Mouse (Mus musculus) hindbrain, embryonic 11.5 days (tissue): Measurements from ENCODE around the gene Mrap. TPM values are rescaled to one million over a fixed set of nuclear protein-coding genes. Genes with fewer than 3 reads are reported as not detected.
A peak's percentile ranks its signal among the peaks of the same experiment; 100 is the strongest.

Experiments used
- ATAC-seq: fragments of 200-750 bp; cut with Nextera tagmentation; 2 replicates; pipeline ENCODE4 v1.8.0; 2017; ENCODE audit warnings: mild to moderate bottlenecking, moderate TSS enrichment, moderate library complexity; ENCODE audit not compliant: low FRiP score
- DNase-seq: peaks from one replicate; pipeline ENCODE4 v3.0.0-alpha.2; 2015; ENCODE audit warnings: low spot score
- H3K27ac ChIP-seq: fragments of 300-500 bp; sonication (generic); 2 replicates; pipeline ENCODE4 v1.5.1; 2014; ENCODE audit warnings: mild to moderate bottlenecking, low read depth, low read length
- H3K27me3 ChIP-seq: fragments of 300-500 bp; sonication (generic); 2 replicates; pipeline ENCODE4 v1.6.1; 2014; ENCODE audit warnings: mild to moderate bottlenecking, low read length, moderate library complexity, mixed read lengths; ENCODE audit not compliant: control insufficient read depth, insufficient read depth
- H3K36me3 ChIP-seq: fragments of 300-500 bp; sonication (generic); 2 replicates; pipeline ENCODE4 v1.6.1; 2014; ENCODE audit warnings: mild to moderate bottlenecking, low read length, moderate library complexity, mixed read lengths; ENCODE audit not compliant: control insufficient read depth, insufficient read depth
- H3K4me1 ChIP-seq: fragments of 300-500 bp; sonication (generic); replicated peaks from 2 replicates; pipeline ENCODE4 v1.6.1; 2014; ENCODE audit warnings: low read length, mixed read lengths; ENCODE audit not compliant: control insufficient read depth, insufficient read depth
- H3K4me2 ChIP-seq: fragments of 300-500 bp; sonication (generic); replicated peaks from 2 replicates; pipeline ENCODE4 v1.6.1; 2014; ENCODE audit warnings: mild to moderate bottlenecking, low read depth, low read length
- H3K4me3 ChIP-seq: fragments of 300-500 bp; sonication (generic); 2 replicates; pipeline ENCODE4 v1.5.1; 2014; ENCODE audit warnings: low read depth, low read length
- H3K9ac ChIP-seq: fragments of 300-500 bp; sonication (generic); 2 replicates; pipeline ENCODE4 v1.6.1; 2014; ENCODE audit warnings: low read depth, low read length
- H3K9me3 ChIP-seq: fragments of 300-500 bp; sonication (generic); 2 replicates; pipeline ENCODE4 v1.6.1; 2016; ENCODE audit warnings: low read length; ENCODE audit not compliant: control insufficient read depth
- WGBS: fragments of 180-500 bp; shearing (Covaris S2); extraction: QIAGEN DNeasy Blood & Tissue Kit; methylation state at CpG from one replicate; pipeline ENCODE4 v1.1.7; 2014; 5-methylcytosine and 5-hydroxymethylcytosine counted together
- polyA plus RNA-seq: library from polyadenylated mRNA; unstranded; fragments of >200 nt; fragmentation: Nextera tagmentation; extraction: Ambion mirVana; gene quantifications from 2 replicates; pipeline ENCODE4 v1.2.1, GENCODE M21; 2014

Gene Mrap
- polyA plus RNA-seq, 1 experiment from 2014 or later: 0.43 TPM

- 96% methylated on average over 12 of the region's 12 CpGs for WGBS
These were observed 36.2 kb downstream of the Mrap start for GRCm38 (mm10) chr16:90774216-90774615.

GRCm38 (mm10) chr16:90774646-90775045 is 36.6 kb downstream of the Mrap start:
- ATAC-seq (no peak), DNase-seq (no peak)
- 92% methylated on average over 6 of the region's 6 CpGs for WGBS
- Histone ChIP-seq H3K4me2 (no peak overlapping the region), H3K27ac (no peak overlapping the region), H3K4me1 (no peaks in the 10 kb centered on the region), H3K4me3 (no peak overlapping the region), H3K36me3 (no peaks in the 10 kb centered on the region), H3K27me3 (no peaks in the 10 kb centered on the region), H3K9ac (no peak overlapping the region), H3K9me3 (no peaks in the 10 kb centered on the region)

More at GRCm38 (mm10) chr16:90774216-90774615, 36.2 kb downstream of the Mrap start:
- Histone ChIP-seq H3K4me3 (no peak overlapping the region), H3K9me3 (no peaks in the 10 kb centered on the region), H3K27ac (no peak overlapping the region), H3K4me1 (no peaks in the 10 kb centered on the region), H3K4me2 (no peak overlapping the region), H3K9ac (no peak overlapping the region), H3K27me3 (no peaks in the 10 kb centered on the region), H3K36me3 (peaks cover 2% of the 10 kb centered on the region)
- ATAC-seq (no peak), DNase-seq (no peak)

- DNase-seq (no peak), ATAC-seq (no peak)
- Histone ChIP-seq H3K4me3 (no peak overlapping the region), H3K4me2 (no peak overlapping the region), H3K4me1 (no peaks in the 10 kb centered on the region), H3K9ac (no peak overlapping the region), H3K27ac (no peak overlapping the region), H3K9me3 (no peaks in the 10 kb centered on the region), H3K36me3 (no peaks in the 10 kb centered on the region), H3K27me3 (no peaks in the 10 kb centered on the region)
- WGBS: 85% methylated on average over 10 of the region's 10 CpGs
These were observed 38.0 kb downstream of the Mrap start for GRCm38 (mm10) chr16:90775946-90776520.

- Histone ChIP-seq H3K4me3 (no peak overlapping the region), H3K27me3 (no peaks in the 10 kb centered on the region), H3K4me2 (no peak overlapping the region), H3K36me3 (no peaks in the 10 kb centered on the region), H3K4me1 (no peaks in the 10 kb centered on the region), H3K9ac (no peak overlapping the region), H3K9me3 (no peaks in the 10 kb centered on the region), H3K27ac (no peak overlapping the region)
- ATAC-seq (peak; percentile 45; the same call in 1 of the 2 replicates), DNase-seq (peak; percentile 14)
- WGBS: 69% methylated on average over 11 of the region's 11 CpGs
These were observed 41.8 kb downstream of the Mrap start for GRCm38 (mm10) chr16:90779783-90780182.

- no peaks in the 10 kb centered on the region for H3K27me3 ChIP-seq
- no peak overlapping the region for H3K4me3 ChIP-seq
- ATAC-seq (no peak), DNase-seq (no peak)
- no peaks in the 10 kb centered on the region for H3K9me3 ChIP-seq
- peaks cover 6% of the 10 kb centered on the region; the same call in 1 of the 2 replicates for H3K36me3 ChIP-seq
- H3K9ac ChIP-seq: no peak overlapping the region
- 93% methylated on average over 11 of the region's 11 CpGs for WGBS
- H3K4me1 ChIP-seq: no peaks in the 10 kb centered on the region
- H3K4me2 ChIP-seq: no peak overlapping the region
- no peak overlapping the region for H3K27ac ChIP-seq
These were observed 45.3 kb downstream of the Mrap start for GRCm38 (mm10) chr16:90783302-90783701.

GRCm38 (mm10) chr16:90785257-90785656 is 47.2 kb downstream of the Mrap start:
- H3K36me3 ChIP-seq: peaks cover 9% of the 10 kb centered on the region; the same call in 1 of the 2 replicates
- no peak overlapping the region for H3K9ac ChIP-seq
- DNase-seq: no peak
- no peak overlapping the region for H3K27ac ChIP-seq
- H3K9me3 ChIP-seq: no peaks in the 10 kb centered on the region
- 96% methylated on average over 4 of the region's 4 CpGs for WGBS
- H3K4me1 ChIP-seq: no peaks in the 10 kb centered on the region
- no peak for ATAC-seq
- H3K4me3 ChIP-seq: no peak overlapping the region
- H3K4me2 ChIP-seq: no peak overlapping the region
- H3K27me3 ChIP-seq: no peaks in the 10 kb centered on the region

GRCm38 (mm10) chr16:90788580-90788979 is 50.6 kb downstream of the Mrap start:
- Histone ChIP-seq H3K4me2 (no peak overlapping the region), H3K27me3 (no peaks in the 10 kb centered on the region), H3K27ac (no peak overlapping the region), H3K4me3 (no peak overlapping the region), H3K4me1 (no peaks in the 10 kb centered on the region), H3K36me3 (peaks cover 9% of the 10 kb centered on the region; the same call in 1 of the 2 replicates), H3K9ac (no peak overlapping the region), H3K9me3 (no peaks in the 10 kb centered on the region)
- WGBS: 92% methylated on average over 6 of the region's 6 CpGs
- no peak for DNase-seq
- no peak for ATAC-seq

GRCm38 (mm10) chr16:90790946-90791345 is 52.9 kb downstream of the Mrap start:
- Histone ChIP-seq H3K4me2 (no peak overlapping the region), H3K9ac (no peak overlapping the region), H3K4me1 (no peaks in the 10 kb centered on the region), H3K4me3 (no peak overlapping the region), H3K36me3 (peaks cover 7% of the 10 kb centered on the region; the same call in 1 of the 2 replicates), H3K27me3 (no peaks in the 10 kb centered on the region), H3K27ac (no peak overlapping the region), H3K9me3 (no peaks in the 10 kb centered on the region)
- 91% methylated on average over 6 of the region's 6 CpGs for WGBS
- ATAC-seq (no peak), DNase-seq (no peak)

- ATAC-seq: no peak
- H3K36me3 ChIP-seq: 0 out of 2 replicates have a peak, but pooled peaks cover 7% of the 10 kb centered on the region
These were observed 54.1 kb downstream of the Mrap start for GRCm38 (mm10) chr16:90792066-90792465.

More at GRCm38 (mm10) chr16:90792066-90792465, 54.1 kb downstream of the Mrap start:
- no peak for DNase-seq
- Histone ChIP-seq H3K27me3 (no peaks in the 10 kb centered on the region), H3K9me3 (no peaks in the 10 kb centered on the region), H3K4me3 (no peak overlapping the region), H3K4me2 (no peak overlapping the region), H3K4me1 (no peaks in the 10 kb centered on the region), H3K27ac (no peak overlapping the region), H3K9ac (no peak overlapping the region)
- WGBS: 87% methylated on average over 5 of the region's 5 CpGs
